Mouse (Mus musculus): Measurements from ENCODE around the gene Aarsd1. TPM values are rescaled to one million over a fixed set of nuclear protein-coding genes. Genes with fewer than 3 reads are reported as not detected.
A peak's percentile ranks its signal among the peaks of the same experiment; 100 is the strongest.
"Not testable (repeated sequence)": the region's sequence is repeated elsewhere in the genome, so short reads cannot be mapped to it uniquely, and the experiment has no call there.

Gene Aarsd1
- polyA plus RNA-seq, 1 experiment from 2014 or later: 97.5 TPM

DNA sequence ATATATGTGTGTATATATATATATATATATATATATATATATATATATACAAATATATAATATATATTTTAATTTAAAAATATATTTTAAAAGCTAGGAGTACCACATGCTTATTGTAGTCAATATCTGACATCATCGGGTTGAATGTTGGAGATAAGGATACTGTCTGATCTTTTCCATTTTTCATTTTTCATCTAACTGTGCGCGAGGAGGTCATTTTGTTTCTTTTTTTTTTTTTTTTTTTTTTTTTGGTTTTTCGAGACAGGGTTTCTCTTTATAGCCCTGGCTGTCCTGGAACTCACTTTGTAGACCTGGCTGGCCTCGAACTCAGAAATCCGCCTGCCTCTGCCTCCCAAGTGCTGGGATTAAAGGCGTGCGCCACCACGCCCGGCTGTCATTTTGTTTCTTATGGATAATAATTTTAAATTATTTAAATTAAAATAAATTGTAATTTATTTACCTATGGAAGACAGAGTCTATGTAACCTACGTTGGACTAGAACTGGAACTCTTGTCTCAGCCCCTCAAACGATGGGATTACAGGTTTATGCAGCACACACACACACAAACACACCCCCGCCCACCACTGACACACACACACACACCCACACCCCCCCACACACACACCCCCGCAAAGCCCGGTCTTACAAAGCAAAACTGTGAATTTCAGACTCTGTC, 24.2 kb upstream of the Aarsd1 start:
- not testable (repeated sequence) for DNase-seq (ENCODE audit: low spot score); H3K36me3 ChIP-seq (ENCODE audit: control insufficient read depth, insufficient read depth, low read length); H3K4me2 ChIP-seq (replicated peaks; ENCODE audit: low read depth, low read length); H3K9me3 ChIP-seq (ENCODE audit: control insufficient read depth, low read length); H3K27ac ChIP-seq (ENCODE audit: low read depth, low read length); H3K27me3 ChIP-seq (ENCODE audit: control insufficient read depth, insufficient read depth, low read length); H3K4me1 ChIP-seq (replicated peaks; ENCODE audit: control insufficient read depth, insufficient read depth, low read length); H3K9ac ChIP-seq (ENCODE audit: low read depth, low read length)
- peak; percentile 1; the same call in 1 of the 2 replicates for ATAC-seq (ENCODE audit: low FRiP score)
- peak overlapping the region; percentile 88; the same call in 1 of the 2 replicates for H3K4me3 ChIP-seq (ENCODE audit: low read depth, low read length)
- WGBS: 38% methylated on average over 14 of the region's 15 CpGs

DNA sequence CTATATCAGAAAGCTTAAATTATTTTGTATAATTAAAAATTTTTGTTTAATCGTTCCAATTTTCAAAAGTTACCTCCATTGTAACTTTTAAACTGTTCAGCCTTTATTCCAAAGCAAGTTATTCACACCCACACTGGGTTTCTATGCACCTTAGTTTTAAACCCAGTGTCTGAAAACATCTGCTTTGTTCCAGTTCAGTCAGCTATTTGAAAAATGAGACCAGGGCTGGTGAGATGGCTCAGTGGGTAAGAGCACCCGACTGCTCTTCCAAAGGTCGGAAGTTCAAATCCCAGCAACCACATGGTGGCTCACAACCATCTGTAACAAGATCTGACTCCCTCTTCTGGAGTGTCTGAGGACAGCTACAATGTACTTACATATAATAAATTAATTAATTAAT, 20.6 kb upstream of the Aarsd1 start:
- not testable (repeated sequence) for H3K9ac ChIP-seq (ENCODE audit: low read depth, low read length); H3K4me1 ChIP-seq (replicated peaks; ENCODE audit: control insufficient read depth, insufficient read depth, low read length); H3K4me2 ChIP-seq (replicated peaks; ENCODE audit: low read depth, low read length); H3K4me3 ChIP-seq (ENCODE audit: low read depth, low read length); H3K27ac ChIP-seq (ENCODE audit: low read depth, low read length); ATAC-seq (ENCODE audit: low FRiP score); DNase-seq (ENCODE audit: low spot score); H3K36me3 ChIP-seq (ENCODE audit: control insufficient read depth, insufficient read depth, low read length); H3K9me3 ChIP-seq (ENCODE audit: control insufficient read depth, low read length); H3K27me3 ChIP-seq (ENCODE audit: control insufficient read depth, insufficient read depth, low read length)
- 59% methylated on average over 3 of the region's 3 CpGs for WGBS

DNA sequence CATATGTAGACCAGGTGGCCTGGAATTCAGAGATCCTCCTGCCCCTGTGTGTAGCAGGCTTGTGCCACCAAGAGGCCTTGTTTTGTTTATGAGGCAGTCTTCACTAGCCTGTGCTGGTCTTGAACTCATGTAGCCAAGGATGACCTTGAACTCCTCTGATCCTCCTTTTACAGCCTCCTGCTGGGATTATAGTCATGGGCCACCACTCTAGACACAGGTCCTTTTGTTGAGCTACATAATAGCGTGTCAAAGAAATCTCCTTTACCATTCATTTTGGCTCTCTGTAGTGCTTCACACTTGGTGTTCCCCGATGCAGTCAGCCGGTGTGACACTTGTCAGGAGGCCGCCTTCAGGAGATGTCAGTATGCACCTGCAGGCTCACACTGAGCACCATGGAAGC, 19.5 kb upstream of the Aarsd1 start:
- ATAC-seq (ENCODE audit: low FRiP score) (no peak), DNase-seq (ENCODE audit: low spot score) (no peak)
- Histone ChIP-seq H3K4me2 (replicated peaks; ENCODE audit: low read depth, low read length) (no peak overlapping the region), H3K36me3 (ENCODE audit: control insufficient read depth, insufficient read depth, low read length) (peaks cover 5% of the 10 kb centered on the region; the same call in 1 of the 2 replicates), H3K4me1 (replicated peaks; ENCODE audit: control insufficient read depth, insufficient read depth, low read length) (no peaks in the 10 kb centered on the region), H3K4me3 (ENCODE audit: low read depth, low read length) (no peak overlapping the region), H3K9me3 (ENCODE audit: control insufficient read depth, low read length) (no peaks in the 10 kb centered on the region), H3K27me3 (ENCODE audit: control insufficient read depth, insufficient read depth, low read length) (no peaks in the 10 kb centered on the region), H3K27ac (ENCODE audit: low read depth, low read length) (no peak overlapping the region), H3K9ac (ENCODE audit: low read depth, low read length) (no peak overlapping the region)
- WGBS: 64% methylated on average over 4 of the region's 4 CpGs

DNA sequence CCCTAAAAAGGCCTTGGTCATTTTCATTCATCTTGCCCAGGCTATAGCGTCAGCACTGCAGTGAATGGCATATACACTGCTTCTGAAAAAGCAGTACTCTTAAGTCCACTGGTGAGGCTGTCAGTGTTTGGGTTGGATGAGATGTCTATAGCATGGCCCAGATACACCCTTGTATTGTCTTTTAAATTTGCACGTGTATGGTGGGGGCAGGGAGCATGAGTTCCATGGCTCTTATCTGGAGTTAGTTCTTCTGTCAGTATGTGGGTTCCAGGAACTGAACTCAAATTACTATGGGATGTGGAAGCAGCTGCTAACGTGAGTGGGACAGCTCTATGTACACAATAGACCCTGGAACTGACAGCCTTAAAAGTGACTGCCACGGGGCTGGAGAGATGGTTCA, 18.4 kb upstream of the Aarsd1 start:
- H3K4me3 ChIP-seq (ENCODE audit: low read depth, low read length): no peak overlapping the region
- H3K27me3 ChIP-seq (ENCODE audit: control insufficient read depth, insufficient read depth, low read length): no peaks in the 10 kb centered on the region
- ATAC-seq (ENCODE audit: low FRiP score) (no peak), DNase-seq (ENCODE audit: low spot score) (no peak)
- WGBS: 83% methylated on average over 4 of the region's 4 CpGs
- H3K27ac ChIP-seq (ENCODE audit: low read depth, low read length): no peak overlapping the region
- H3K36me3 ChIP-seq (ENCODE audit: control insufficient read depth, insufficient read depth, low read length): peaks cover 5% of the 10 kb centered on the region; the same call in 1 of the 2 replicates
- no peaks in the 10 kb centered on the region for H3K9me3 ChIP-seq (ENCODE audit: control insufficient read depth, low read length)
- H3K9ac ChIP-seq (ENCODE audit: low read depth, low read length): no peak overlapping the region
- H3K4me1 ChIP-seq (replicated peaks; ENCODE audit: control insufficient read depth, insufficient read depth, low read length): no peaks in the 10 kb centered on the region
- H3K4me2 ChIP-seq (replicated peaks; ENCODE audit: low read depth, low read length): no peak overlapping the region

DNA sequence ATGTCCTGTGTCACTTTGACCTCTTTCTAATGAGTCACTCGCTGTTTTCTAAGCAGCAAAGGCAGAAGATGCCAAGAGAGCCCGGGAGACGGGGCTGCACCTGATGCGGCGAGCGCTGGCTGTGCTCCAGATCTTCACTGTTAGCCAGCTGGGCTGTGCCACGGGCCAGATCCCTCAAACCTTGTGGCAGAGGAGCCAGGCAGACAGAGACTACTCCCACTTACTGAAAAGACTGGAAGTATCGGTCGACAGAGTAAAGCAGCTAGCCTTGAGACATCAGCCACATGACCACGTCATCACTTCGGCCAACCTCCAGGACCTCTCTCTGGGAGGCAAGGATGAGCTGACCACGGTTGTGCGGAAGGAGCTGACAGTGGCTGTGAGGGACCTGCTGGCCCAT, 16.0 kb upstream of the Aarsd1 start:
- Histone ChIP-seq H3K9me3 (ENCODE audit: control insufficient read depth, low read length) (no peaks in the 10 kb centered on the region), H3K27ac (ENCODE audit: low read depth, low read length) (no peak overlapping the region), H3K4me2 (replicated peaks; ENCODE audit: low read depth, low read length) (no peak overlapping the region), H3K4me3 (ENCODE audit: low read depth, low read length) (no peak overlapping the region), H3K4me1 (replicated peaks; ENCODE audit: control insufficient read depth, insufficient read depth, low read length) (no peaks in the 10 kb centered on the region), H3K27me3 (ENCODE audit: control insufficient read depth, insufficient read depth, low read length) (no peaks in the 10 kb centered on the region), H3K9ac (ENCODE audit: low read depth, low read length) (no peak overlapping the region), H3K36me3 (ENCODE audit: control insufficient read depth, insufficient read depth, low read length) (peaks cover 14% of the 10 kb centered on the region; the same call in 1 of the 2 replicates)
- DNase-seq (ENCODE audit: low spot score): no peak
- WGBS: 91% methylated on average over 13 of the region's 13 CpGs
- no peak for ATAC-seq (ENCODE audit: low FRiP score)

DNA sequence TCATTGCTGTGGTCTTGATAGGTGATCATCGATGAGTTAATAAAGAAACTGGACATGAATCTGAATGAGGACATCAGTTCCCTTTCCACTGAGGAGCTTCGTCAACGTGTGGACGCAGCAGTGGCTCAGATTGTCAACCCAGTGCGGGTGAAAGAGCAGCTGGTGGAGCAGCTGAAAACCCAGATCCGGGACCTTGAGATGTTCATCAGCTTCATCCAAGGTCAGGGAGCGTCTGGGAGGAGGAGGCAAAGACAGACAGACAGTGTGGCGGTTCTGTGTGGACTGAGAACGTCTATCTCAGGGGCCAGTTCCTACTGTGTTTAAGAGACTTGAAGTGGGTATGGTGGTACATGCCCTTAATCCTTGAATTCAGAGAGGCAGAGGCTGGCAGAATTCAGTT, 13.9 kb upstream of the Aarsd1 start:
- no peak overlapping the region for H3K4me2 ChIP-seq (replicated peaks; ENCODE audit: low read depth, low read length)
- no peaks in the 10 kb centered on the region for H3K27me3 ChIP-seq (ENCODE audit: control insufficient read depth, insufficient read depth, low read length)
- H3K36me3 ChIP-seq (ENCODE audit: control insufficient read depth, insufficient read depth, low read length): peaks cover 14% of the 10 kb centered on the region; the same call in 1 of the 2 replicates
- no peak for DNase-seq (ENCODE audit: low spot score)
- H3K9ac ChIP-seq (ENCODE audit: low read depth, low read length): no peak overlapping the region
- H3K9me3 ChIP-seq (ENCODE audit: control insufficient read depth, low read length): no peaks in the 10 kb centered on the region
- ATAC-seq (ENCODE audit: low FRiP score): no peak
- H3K27ac ChIP-seq (ENCODE audit: low read depth, low read length): no peak overlapping the region
- H3K4me1 ChIP-seq (replicated peaks; ENCODE audit: control insufficient read depth, insufficient read depth, low read length): peaks cover under 1% of the 10 kb centered on the region
- H3K4me3 ChIP-seq (ENCODE audit: low read depth, low read length): no peak overlapping the region
- WGBS: 94% methylated on average over 9 of the region's 9 CpGs

DNA sequence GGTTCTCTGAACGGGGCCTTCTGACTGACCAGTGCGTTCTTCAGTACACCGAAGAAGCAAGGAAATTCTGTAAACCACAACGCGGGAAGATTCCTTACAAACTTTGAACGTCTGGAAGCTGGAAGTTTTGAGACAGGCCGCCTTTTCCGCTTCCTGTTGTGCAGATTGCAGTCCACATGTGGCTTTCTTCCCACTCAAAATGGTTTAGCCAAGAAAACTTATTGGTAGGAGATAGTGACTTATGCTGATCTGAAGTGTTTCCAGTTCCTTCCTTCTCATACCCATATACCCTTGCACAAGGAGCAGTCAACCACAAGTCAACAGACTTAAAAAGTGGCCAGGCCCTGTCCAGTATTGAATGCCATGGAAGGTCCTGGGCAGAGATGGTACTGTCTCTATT, 8.8 kb upstream of the Aarsd1 start:
- H3K4me1 ChIP-seq (replicated peaks; ENCODE audit: control insufficient read depth, insufficient read depth, low read length): peaks cover 7% of the 10 kb centered on the region
- no peak overlapping the region for H3K27ac ChIP-seq (ENCODE audit: low read depth, low read length)
- H3K4me3 ChIP-seq (ENCODE audit: low read depth, low read length): peak overlapping the region; percentile 97
- H3K4me2 ChIP-seq (replicated peaks; ENCODE audit: low read depth, low read length): peak overlapping the region; percentile 94
- H3K27me3 ChIP-seq (ENCODE audit: control insufficient read depth, insufficient read depth, low read length): no peaks in the 10 kb centered on the region
- DNase-seq (ENCODE audit: low spot score) (no peak), ATAC-seq (ENCODE audit: low FRiP score) (no peak)
- 66% methylated on average over 8 of the region's 8 CpGs for WGBS
- peaks cover 9% of the 10 kb centered on the region; the same call in 1 of the 2 replicates for H3K36me3 ChIP-seq (ENCODE audit: control insufficient read depth, insufficient read depth, low read length)
- no peak overlapping the region; the same call in 1 of the 2 replicates for H3K9ac ChIP-seq (ENCODE audit: low read depth, low read length)
- no peaks in the 10 kb centered on the region for H3K9me3 ChIP-seq (ENCODE audit: control insufficient read depth, low read length)

DNA sequence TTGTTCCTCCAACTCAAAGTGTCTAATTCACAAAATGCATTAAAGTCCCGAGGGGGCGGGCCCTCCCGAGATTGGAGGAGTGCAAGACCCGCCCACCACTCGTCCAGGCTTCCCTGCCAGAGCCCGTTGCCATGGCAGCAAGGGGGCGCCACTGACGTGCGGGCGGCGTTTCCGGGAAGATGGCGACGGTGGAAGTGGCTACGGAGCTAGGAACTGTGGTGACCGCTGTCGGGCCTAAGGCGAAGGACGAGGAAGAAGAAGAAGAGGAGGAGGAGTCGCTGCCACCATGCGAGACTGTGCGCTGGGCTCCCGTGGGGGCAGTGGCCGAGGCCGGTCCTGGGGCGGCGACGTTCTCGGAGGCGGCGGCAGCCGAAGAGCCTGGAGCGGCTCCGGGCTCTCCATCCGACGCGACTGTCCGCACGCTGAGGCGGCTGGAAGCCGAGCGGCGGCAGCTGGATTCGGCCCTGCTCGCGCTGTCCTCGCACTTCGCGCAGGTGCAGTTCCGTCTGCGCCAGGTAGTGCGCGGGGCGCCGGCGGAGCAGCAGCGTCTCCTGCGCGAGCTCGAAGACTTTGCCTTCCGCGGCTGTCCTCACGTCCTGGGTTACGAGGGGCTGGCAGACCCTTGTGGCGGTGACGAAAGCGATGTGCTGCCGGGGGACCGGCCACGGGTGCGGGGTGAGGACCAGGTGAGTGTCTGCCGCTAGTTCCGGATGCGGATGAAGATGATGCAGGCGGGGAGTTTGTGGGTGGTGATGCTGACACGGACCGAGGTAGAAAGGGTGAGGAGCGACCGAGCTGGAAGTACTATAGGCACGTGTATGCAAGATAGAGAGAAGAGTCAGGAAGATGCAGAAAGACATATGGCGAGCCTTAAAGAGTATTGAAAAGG, 7.8 kb upstream of the Aarsd1 start, which contains the start of the genes Rundc1 and Ptges3l:
TSS of gene Rundc1 (plus strand) at position 161 of the 889 bp plus-strand sequence.
TSS of gene Ptges3l (minus strand) at position 409 of the 889 bp plus-strand sequence.
- DNase-seq (ENCODE audit: low spot score): peak; percentile 99
- under 1% methylated on average over 68 of the region's 81 CpGs for WGBS
- peak within 1 kb of the TSS; percentile 97 for H3K4me3 ChIP-seq (ENCODE audit: low read depth, low read length)

More for the DNA sequence above, 7.8 kb upstream of the Aarsd1 start, which contains the start of the genes Rundc1 and Ptges3l:
- Histone ChIP-seq H3K4me2 (replicated peaks; ENCODE audit: low read depth, low read length) (peak within 1 kb of the TSS; percentile 94), H3K27me3 (ENCODE audit: control insufficient read depth, insufficient read depth, low read length) (no peaks in the 10 kb centered on the region), H3K4me1 (replicated peaks; ENCODE audit: control insufficient read depth, insufficient read depth, low read length) (peaks cover 7% of the 10 kb centered on the region), H3K9ac (ENCODE audit: low read depth, low read length) (peak within 1 kb of the TSS; percentile 81), H3K36me3 (ENCODE audit: control insufficient read depth, insufficient read depth, low read length) (peaks cover 7% of the 10 kb centered on the region; the same call in 1 of the 2 replicates), H3K9me3 (ENCODE audit: control insufficient read depth, low read length) (no peaks in the 10 kb centered on the region), H3K27ac (ENCODE audit: low read depth, low read length) (peak within 1 kb of the TSS; percentile 75)
- ATAC-seq (ENCODE audit: low FRiP score): peak; percentile 91
